In genomic region chr3:83011136-83011535, GRCm38 (mm10) we compare ENCODE assay signal across 20 mouse cellular contexts. TPM values are rescaled to one million over a fixed set of nuclear protein-coding genes. Genes with fewer than 3 reads are reported as not detected.
"Had no signal": no experiment of that assay in that cellular context is flagged by ENCODE, and none has a peak within 500 bp of the region (broad histone marks: within the 10 kb centered on the region; RNA-seq: fewer than 3 reads in every experiment).

No protein-coding gene starts in this region.

- H3K36me3 ChIP-seq: intestine, embryonic 15.5 days; limb, embryonic 10.5 days; midbrain, embryonic 10.5 days; neural tube, embryonic 15.5 days had no signal

- DNase-seq: kidney, postnatal 10 days; kidney, postnatal 4 days; lung, adult 2 months; lung, postnatal 36 days; right cerebral cortex, adult 18-20 months; right cerebral cortex, postnatal 25 days; thymus, postnatal 4 days had no signal

- H3K9me3 ChIP-seq: intestine, embryonic 15.5 days; limb, embryonic 10.5 days; midbrain, embryonic 10.5 days; neural tube, embryonic 15.5 days had no signal

- H3K4me3 ChIP-seq: intestine, embryonic 15.5 days; limb, embryonic 10.5 days; midbrain, embryonic 10.5 days; myocyte; neural tube, embryonic 15.5 days had no signal

- H3K4me2 ChIP-seq: intestine, embryonic 15.5 days; neural tube, embryonic 15.5 days had no signal

- H3K4me1 ChIP-seq: intestine, embryonic 15.5 days; midbrain, embryonic 10.5 days; neural tube, embryonic 15.5 days had no signal

- H3K27me3 ChIP-seq: intestine, embryonic 15.5 days; neural tube, embryonic 15.5 days had no signal

- H3K27ac ChIP-seq: intestine, embryonic 15.5 days; limb, embryonic 10.5 days; midbrain, embryonic 10.5 days; neural tube, embryonic 15.5 days had no signal

- H3K9ac ChIP-seq: intestine, embryonic 15.5 days; neural tube, embryonic 15.5 days had no signal

- ATAC-seq: intestine, embryonic 15.5 days; lung, postnatal 0 days had no signal

RNA-seq across cellular contexts. Expression of gene Fgg, which starts 3.6 kb away (rescaled TPM):
- total RNA-seq: left cerebral cortex, adult 18-20 months; left cerebral cortex, postnatal 10 days; megakaryocyte, adult 5-6 weeks had no signal
- polyA plus RNA-seq: kidney, embryonic 14.5 days; midbrain, embryonic 14.5 days; myocyte; neural tube, embryonic 15.5 days; small intestine, adult 2 months had no signal

RNA-seq across cellular contexts. Expression of gene Fga, which starts 14.7 kb away (rescaled TPM):
- total RNA-seq: left cerebral cortex, adult 18-20 months; left cerebral cortex, postnatal 10 days; megakaryocyte, adult 5-6 weeks had no signal
- polyA plus RNA-seq: limb, embryonic 10.5 days; midbrain, embryonic 10.5 days; myocyte; neural tube, embryonic 11.5 days; small intestine, adult 2 months had no signal

RNA-seq across cellular contexts. Expression of gene Fgb, which starts 38.5 kb away (rescaled TPM):
- total RNA-seq: left cerebral cortex, adult 18-20 months; left cerebral cortex, postnatal 10 days; megakaryocyte, adult 5-6 weeks had no signal
- polyA plus RNA-seq: limb, embryonic 10.5 days; midbrain, embryonic 10.5 days; midbrain, embryonic 14.5 days; myocyte; small intestine, adult 2 months had no signal
